Mouse (Mus musculus) adrenal gland, adult 8-10 months (tissue): ENCODE data around the gene Tbx5. TPM values are rescaled to one million over a fixed set of nuclear protein-coding genes. Genes with fewer than 3 reads are reported as not detected.

ENCODE experiments used
- DNase-seq: peaks from one replicate; pipeline ENCODE4 v3.0.0; 2022
- total RNA-seq, 4 experiments: library from RNA; stranded (reverse); gene quantifications; 2 replicates each; pipeline ENCODE4 v1.2.4; 2022

The Tbx5 gene
- total RNA-seq: under 1 TPM in 3 of 4 experiments, not detected in 1; 0.17 to 0.20 (median 0.19) TPM

DNA sequence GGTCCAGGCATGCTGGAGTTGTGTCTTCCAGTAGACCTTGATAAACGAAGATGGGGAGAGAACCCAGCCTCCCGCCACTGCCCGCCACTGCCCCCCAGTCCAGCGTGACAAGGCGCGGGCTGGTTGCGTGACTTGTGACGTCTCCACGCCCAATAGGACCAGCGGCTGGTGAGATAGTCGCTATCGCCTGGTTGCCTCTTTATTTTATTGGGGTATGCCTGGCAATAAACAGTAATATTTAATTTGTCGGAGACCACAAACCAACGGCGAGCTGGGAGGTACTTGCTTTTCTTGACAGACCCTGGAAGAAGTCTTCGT lies at the start of gene Tbx5:
Gene Tbx5, plus strand, starts transcription at position 190 of the 318 bp plus-strand sequence.
- DNase-seq: no peak

DNA sequence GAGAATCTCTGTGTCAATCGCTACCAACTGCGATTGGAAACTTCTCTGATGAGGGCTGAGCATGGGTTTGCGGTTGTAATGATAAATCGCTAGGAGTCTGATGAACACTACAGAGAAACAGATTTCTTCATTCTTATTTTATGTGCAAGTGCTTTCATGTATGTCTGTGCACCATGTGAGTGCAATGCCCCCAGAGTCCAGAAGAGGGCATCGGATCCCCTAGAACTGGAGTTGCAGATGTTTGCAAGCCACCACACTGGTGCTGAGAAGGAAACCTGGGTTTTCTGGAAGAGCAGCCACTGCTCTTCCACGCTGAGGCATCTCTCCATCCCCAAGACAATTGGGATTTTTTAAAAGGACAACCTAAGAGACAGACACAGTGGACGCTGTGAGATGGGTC lies 46.5 kb upstream of the Tbx5 start:
- no peak for DNase-seq

DNA sequence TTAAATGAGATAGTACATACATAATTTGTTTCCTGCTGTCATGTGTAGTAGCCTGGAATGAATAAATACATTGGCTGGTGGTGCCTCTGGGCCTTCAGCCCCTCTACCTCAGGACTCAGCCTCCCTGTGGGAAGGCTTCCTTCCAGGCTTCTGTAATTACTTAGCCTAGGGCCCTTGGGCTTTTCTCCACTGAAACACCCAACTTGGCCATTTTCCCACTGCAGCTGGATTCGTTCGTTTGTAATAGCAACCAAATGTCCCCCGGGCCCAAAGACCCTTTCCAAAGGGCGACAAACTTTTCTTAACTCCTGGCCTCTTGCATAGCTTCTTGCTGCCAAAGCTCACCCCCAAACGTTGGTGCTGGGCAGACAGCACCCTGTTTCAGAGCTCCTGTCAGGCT lies 40.8 kb upstream of the Tbx5 start:
- no peak for DNase-seq

DNA sequence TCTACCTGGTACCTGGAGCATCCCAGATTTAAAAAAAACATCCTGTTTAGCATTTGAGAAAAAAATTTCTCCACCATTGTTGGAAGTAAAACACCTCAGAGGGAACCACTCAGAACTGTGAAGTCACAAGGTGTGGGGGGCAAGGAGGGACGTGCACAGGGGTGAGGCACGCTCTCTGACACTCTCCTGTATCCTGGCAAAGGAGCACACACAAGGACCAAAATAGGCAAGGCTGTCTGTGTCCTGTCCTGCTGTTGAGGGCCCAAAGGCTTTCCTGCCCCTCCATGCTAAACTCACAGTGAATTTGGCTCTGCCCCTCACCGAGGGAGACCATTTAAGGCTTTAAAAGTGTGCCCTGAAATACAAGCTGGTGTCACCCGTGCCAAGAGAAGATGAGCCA lies 38.5 kb upstream of the Tbx5 start:
- DNase-seq: no peak

DNA sequence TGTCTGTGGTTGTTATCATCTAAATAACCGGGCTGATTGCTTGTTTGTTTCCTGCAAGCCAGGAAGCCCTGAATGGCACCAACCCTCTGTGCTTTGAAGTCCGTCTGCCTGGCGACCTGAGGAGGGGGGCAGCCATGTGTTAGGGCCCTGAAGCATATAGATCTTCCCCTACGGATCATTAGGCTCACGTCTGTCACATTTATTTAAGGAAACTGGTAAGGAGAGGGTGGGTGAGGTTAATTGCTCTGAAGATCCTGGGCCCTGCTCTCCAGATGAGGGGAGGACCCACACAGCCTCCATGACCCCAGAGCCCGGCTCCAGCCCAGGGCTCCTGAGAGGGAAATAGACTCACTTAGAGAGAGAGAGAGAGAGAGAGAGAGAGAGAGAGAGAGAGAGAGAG lies 37.1 kb upstream of the Tbx5 start:
- DNase-seq: no peak

DNA sequence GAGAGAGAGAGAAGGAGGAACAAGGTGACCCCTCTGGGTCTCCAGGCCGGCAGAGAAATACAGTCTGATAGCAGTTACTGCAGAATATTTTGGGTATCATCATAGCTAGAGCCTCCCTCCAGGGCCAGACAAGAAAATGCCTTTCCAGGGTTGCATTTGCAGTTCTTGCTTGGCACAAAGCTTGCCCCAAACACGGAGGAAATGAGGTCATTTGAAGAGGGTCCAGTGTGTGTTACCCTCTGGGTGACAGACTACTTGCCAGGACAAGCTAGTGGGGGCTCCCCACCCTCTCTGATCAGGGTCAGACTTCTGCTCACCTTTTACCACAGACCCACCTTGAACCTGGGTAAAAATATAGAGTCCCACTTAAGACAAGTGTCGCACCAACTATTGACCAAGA lies 36.7 kb upstream of the Tbx5 start:
- DNase-seq: no peak

DNA sequence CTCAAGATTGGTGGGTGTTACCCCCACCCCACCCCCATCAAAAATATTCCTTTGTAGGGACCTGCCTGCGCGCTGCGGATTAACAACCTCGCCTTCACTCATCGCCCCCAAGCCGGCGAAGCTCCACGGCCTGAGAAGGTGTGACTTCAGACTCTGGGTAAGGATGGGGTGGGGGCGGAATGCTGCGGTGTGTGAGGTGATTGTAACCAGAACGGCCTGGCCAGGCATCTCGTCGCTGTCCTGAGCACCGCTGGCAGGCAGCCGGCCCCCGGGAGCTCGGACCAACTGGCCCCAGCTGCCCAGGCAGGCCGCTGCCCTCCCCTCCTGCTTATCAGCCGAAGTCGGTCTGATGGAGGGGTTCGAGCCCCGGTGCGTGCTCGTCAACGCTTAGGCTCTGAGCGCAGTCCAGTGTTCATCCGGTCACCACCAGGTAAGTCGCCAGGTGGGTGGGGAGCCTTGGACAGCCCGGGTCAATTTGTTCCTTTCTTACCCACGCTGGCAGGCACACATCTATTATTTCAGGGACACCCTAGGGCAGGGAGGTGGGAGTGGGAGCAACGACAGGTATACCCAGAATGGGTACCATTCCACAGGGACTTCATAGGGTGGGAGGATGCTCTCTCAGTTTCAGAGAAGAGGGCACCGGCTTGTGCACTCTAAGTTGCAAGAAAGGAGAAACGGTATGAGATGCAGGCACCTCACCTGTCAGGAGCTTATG lies 35.9 kb upstream of the Tbx5 start:
- DNase-seq: no peak

DNA sequence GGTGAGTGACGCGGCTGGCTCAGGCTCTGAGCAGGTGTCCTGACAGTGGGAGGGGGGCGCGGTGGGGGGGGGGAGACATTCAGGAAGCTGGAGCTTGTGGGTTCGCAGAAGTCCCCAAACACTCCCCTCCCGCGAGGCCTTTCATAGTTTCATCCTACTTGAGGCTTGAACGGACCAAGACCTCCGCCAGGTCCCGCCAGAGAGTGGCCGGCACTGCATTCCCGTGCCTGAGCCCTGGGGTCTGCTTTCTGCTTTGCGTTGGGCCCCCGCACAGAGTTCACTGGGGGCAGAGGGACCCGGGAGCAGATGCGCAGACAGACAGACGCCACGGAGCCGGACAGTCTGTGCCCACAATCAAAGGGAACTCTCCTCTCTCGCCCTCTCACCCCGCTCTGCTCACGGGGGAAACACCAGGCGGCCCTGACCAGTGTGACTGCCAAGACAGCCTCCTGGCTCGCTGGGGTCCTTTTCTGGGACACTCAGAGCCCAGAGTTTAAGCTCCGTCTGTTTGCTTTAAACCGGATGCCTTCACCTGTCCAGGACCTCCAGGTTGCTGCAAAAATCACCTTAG lies 34.8 kb upstream of the Tbx5 start:
- no peak for DNase-seq

DNA sequence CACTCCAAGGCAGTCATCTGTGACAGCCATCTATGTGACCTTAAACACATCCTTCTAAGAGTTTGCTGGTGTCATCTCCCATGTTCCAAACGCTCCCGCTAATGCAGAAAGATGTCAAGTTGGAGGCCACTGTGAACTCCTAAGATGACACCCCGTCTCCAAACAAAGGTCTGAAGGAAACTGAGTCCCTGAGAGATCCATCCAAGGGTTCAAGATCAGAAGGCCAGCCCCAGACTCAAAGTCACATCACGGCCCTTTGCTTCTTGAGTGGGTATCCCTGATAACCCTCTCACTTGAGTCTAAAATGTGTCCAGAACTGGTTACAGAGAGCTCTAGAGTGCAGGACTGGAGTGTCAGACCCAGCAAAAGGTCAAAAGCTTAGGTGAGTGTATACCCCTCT lies 34.2 kb upstream of the Tbx5 start:
- no peak for DNase-seq

DNA sequence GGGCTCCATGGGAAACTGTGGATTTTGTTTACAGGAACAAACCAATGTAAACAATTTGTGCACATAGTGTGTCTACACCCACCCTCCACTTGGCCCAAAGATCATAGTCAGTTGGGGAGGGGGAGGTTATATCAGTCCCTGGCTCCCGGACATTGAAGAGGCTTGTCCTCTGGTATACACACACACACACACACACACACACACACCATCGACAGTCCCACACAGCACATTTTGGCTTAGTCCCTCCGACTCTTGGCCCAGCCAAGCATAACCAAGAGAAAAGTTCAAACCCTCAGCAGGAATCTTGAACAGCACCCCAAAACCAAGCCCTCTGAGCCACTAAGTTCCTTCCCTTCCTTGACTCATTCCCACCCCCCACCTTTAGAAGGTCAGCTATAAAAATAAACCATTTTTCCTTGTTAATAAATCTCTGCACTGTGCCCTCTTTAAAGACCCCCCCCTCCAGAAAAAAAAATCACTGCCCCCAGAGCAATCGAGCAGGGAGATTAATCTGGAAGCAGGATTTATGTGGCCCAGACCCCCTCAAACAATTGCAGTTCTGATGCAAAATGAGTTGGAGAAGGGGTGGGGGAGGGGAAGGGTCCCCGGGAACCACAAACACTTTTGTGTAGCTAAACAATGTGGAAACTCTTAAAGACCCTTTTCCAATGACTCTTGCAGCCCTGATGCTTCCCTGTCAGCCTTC lies 33.6 kb upstream of the Tbx5 start:
- DNase-seq: no peak

DNA sequence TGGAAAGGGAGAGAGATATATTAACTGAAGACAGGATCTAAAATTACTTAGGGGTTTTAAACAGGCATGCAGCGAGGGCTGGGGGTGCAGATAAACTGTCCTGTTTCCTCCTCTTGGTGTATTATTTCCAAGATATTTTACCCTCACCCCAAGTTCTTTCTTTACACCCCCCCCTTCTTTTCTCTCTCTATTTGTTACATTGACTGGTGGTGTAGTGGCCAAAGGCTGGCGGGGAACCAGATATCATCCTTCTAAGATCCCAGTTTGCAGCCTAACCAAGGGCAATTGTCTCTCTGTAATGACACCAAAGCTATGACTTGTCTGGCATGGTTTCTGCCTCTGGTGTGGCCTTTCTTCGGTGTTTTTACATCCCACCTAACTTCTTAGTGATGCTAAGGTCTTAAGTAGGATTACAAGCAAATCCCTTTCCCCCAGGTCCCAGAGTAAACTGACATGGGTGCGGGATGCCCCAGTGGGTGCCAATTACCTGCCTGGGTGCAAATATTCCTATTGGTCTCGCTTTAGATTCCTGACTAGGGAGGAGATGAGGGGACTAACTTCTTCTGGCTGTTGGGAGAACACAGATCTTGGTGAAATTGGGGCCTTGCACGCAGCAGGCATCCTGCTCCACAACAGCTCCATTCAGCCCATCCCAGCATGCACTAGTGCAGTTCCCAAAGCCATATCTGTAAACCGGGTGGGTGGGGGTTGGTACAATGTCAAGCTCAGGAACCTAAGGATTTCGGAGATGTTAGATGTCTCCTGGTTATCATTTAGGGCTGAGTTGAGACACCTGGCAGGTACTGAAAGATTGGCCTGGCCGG lies 32.8 kb upstream of the Tbx5 start:
- DNase-seq: no peak

DNA sequence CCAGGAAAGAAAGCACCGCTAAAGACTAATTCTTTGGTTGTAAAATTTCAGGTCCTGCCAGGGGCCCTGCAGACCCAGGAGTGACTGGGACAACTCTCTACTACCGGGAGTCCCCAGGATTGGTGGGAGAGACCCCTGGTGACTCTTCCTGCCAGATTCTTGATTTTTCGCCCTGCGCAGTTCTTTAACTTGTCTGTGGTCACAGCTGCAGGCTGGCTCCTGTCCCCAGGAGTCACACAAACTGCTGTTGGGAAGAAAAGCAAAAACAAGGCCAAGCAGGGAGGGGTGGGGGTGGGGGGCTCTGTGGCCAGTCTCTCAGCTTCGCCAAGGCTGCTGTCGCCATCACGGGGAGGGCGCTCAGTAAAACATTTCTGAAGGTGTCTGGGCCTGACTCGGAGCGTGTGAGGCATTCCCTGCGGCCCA lies 32.2 kb upstream of the Tbx5 start:
- no peak for DNase-seq

DNA sequence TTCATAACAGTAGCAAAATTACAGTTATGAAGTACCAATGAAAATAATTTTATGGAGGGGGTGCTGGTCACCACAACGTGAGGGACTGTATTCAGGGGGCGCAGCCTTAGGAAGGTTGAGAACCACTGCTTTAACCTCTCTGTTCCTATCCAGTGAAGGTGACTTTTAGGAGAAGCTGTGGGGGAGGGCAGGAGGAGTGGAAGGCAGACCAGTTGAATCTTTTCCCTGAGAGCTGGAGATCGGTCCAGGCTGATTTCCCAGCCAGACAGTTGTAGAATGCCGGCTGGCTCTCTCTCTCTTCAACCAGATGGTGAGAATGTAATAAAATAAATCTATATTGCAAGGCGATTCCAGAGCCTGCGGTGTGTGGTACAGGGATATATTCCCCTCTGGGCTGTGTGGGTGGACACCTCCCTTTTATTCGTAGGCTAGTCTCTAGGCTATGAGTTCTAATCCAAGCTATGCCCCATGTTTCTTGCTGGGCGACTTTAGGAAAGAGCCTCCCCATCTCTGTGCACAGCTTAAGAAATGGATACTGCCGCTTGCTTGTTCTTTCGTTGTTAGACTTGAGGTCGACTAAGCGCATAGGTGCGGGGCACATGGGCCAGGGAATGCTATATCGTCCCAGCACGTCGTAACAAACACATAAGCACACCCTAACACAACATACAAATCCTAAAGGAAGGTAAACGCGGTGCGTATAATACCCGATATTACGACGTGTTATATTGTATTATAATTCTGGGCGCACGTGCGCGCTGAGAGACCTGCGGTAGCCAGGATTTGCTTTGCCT lies 29.7 kb upstream of the Tbx5 start:
- no peak for DNase-seq

DNA sequence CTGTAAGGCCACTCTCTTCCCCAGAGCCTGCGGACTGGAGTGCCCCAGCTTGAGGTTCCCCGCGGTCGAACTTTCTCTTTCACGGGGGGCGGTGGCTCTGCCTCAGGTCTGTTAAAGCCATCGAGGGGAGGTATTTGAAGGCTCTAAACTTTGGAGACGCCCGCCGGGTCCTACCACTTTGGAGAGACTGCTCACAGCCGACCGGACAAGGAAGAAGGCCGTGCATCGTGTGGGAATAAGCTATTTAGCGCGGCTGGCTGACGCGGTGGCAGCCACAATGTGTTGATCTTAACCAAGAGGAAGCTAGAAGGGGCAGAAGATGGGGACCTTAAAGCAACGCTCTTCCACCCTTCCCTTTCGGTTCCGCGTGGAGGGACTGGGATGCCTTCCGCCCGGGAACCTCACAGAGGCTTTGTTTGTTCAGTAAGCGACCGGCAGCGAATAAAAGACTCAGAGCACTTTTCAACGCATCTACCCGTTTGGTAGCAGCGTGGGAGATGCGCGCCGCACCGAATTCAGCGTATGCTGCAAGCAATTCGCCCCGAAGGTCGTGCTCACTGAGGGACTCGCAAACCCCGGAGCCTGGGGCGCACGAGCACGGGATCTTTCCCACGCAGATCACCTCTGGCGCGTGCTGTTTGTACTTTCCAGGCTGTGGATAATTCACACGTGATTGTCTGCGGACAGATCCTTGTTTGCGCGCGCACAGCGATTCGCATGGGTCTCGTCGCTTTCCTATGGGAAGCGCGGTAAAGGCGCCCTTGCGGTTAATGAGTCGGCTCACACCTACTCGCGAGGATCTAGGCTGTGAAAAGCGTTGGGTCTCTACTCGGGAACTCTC lies 28.8 kb upstream of the Tbx5 start:
- DNase-seq: no peak

DNA sequence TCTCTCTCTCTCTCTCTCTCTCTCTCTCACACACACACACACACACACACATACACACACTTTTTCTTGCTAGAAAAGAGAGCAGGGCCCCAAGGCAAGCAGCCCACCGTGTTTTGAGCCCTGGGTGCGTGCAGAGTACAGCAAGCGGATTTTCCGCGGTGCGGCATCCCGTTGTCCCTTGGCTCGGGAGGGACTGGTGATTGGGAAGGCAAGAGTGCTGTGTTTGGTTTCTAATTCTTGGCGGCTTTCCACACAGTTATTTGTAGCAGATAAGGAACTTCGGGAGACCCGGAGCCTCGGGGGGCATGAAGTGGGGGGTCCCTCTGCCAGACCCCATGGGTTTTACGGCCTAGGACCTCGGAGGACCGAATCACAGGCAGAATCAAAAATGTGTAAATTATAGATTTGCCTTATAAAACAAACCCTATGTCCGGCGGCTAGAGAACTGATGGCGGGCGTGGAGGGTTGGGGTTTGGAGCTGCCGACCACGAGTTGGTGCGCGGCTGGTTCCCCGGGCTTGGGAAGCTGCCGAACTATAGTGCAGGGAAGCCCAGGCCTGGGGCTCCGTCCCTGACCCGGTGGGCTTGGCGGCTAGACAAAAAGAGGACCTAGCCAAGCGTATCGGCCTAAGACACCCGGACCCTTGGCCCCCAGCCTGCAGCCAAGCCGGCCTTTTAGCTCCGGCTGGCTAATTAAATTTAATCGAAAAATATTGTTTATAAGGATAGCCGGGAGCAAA lies 28.0 kb upstream of the Tbx5 start:
- no peak for DNase-seq

DNA sequence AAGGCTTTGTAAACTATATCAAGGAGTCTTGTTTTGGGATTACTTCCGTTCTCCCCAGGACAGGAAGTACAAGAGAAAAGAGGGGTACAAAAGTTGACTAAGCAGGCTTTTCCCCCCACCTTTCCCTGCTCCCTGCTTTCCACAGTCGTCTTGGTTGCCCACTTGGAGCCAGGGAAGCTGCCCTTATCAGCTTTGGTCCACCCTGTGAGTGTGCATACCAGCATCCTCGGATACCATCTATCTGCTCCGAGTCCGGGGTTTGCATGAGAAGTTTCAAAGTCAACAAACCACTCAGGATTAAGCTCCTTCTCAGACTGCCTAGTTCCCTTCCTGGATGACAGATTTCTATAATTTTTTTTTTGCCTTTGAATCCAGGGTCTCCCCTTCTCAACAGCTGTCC lies 26.8 kb upstream of the Tbx5 start:
- no peak for DNase-seq

DNA sequence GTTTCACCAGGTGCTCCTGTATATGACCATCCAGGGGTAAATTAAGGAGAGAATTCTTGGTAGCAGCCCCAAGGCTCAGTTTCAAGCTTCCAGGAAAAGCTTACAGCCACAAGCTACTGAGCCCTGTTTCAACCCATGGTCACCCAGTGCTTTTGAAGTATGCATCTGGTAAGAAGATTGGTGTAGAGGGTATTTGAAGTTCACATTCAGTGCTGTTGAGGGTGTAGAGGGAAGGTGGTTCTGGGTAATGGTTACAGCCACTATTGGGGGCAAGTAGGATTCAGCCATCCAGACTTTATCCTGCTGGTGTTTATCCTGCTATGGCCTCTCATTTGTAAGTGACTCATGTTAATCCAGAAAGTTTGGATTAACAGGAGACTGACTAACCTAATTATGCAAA lies 26.0 kb upstream of the Tbx5 start:
- no peak for DNase-seq

DNA sequence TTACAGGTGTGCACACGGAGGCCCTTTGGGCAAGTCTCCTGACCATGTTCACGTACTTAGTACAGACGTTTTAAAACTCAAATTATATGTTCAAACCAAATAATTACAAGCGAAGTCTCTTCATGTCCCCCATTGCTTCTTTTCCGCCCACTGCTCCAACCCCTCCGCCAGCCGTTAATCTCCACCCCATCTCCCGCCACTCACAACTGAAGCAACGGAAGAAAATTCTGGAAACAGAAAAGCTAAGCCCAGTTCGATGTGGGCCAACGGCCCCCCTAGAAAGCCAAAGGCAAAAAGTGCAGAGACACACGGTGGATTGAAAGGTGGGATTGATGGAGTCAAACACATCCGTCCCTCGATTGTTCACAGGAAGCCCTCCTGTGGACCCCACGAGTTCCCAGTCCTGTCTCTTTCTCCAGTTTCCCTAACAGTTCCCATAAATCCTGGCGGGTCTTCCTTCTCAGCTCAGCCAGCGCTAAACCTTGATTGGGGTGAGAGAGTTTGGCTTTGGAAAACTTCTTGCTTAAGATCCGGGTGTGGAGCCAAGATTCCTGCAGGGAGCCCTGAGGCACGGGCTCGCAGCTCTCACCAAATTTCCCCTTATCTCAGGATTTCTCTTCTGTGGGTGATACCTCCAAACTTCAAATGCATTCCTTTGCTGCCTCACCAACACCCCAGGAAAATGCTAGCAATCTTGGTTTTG lies 24.8 kb upstream of the Tbx5 start:
- no peak for DNase-seq

DNA sequence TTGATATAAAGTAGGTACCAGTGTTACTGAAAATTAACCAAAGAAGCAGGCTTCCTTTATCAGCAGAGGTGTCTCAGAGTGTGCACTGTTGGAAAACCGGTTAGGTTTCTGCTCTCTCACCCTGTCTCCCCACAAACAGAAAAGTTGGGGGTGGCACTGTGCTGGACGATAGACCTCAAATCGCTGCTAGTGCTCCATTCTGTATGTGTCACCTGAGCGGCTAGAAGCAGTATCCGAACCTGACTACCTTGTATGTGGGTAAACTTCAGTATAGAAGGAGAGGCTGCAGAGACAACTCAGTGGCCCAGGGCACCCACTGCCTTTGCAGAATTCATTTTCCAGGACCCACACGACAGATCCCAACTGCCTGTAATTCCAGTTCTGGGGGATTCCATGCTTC lies 23.8 kb upstream of the Tbx5 start:
- no peak for DNase-seq
